Mouse (Mus musculus) heart, adult 8-10 months (tissue): ENCODE data around the gene Oasl1. TPM values are rescaled to one million over a fixed set of nuclear protein-coding genes. Genes with fewer than 3 reads are reported as not detected.
A peak's percentile ranks its signal among the peaks of the same experiment; 100 is the strongest.
"Not testable (repeated sequence)": the region's sequence is repeated elsewhere in the genome, so short reads cannot be mapped to it uniquely, and the experiment has no call there.

Experiments
- DNase-seq: peaks from one replicate; pipeline ENCODE4 v3.0.0; 2022; ENCODE audit warnings: low spot score
- total RNA-seq, 4 experiments: library from RNA; stranded (reverse); gene quantifications; 2 replicates each; pipeline ENCODE4 v1.2.4; 2022

Oasl1 gene
- total RNA-seq, 4 experiments from 2014 or later = 0.44 to 0.72 (median 0.59) TPM

DNA sequence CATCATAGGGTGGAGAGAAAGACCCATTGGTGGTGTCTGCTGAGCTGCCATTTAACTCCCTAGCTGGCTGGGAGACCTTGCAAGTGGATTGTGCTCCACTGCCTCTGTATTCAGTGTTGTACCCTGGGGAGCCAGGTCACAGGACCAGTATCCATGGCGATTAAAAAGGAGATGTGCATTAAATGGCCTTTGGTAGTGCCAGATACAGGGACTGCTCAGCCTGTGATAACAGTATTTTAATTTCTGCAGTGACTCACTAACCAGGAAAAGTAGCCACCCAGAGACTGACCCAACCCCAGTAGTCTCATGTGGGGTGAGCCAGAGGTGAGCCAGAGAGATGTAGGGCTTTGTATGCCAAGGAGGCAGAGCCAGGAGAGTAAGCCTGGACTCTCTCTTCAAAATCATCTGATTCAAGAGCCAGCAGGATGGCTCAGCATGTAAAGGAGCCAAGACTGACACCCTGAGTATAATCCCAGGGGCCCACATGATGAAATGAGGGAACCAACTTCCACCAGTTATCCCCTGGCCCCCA, 3.2 kb downstream of the Oasl1 start:
- DNase-seq = no peak

DNA sequence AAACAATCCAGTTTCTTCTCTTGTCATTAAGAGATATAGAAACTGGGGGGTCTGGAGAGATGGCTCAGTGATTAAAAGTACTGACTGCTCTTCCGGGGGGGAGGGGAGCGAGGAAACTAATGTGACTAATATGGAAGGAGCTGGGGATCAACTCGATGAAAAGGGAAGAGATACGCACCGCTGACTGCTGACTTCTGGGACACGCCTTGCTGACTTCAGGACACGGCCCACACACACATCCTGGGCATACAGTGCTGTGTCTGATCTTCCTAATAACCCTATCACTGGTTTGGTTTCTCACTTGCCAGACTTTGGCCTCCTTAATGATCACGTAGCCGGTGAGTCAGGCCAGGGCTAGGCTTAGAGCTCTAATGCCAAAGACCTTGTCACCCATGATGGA, 3.7 kb downstream of the Oasl1 start:
- DNase-seq = no peak

DNA sequence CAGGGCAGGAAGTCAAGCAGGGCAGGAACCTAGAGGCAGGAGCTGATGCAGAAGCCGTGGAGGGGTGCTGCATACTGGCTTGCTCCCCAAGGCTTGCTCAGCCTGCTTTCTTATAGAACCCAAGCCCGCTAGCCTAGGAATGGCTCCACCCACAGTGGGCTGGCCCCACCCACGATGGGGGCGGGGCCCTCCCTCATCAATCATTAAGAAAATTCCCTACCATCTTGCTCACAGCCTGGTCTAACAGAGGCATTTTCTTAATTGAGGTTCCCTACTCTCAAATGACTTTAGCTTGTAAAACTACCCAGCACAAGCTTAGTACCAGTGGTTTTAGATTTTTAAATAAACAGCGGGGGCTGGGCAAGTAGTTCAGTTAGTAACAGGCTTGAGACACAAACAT, 8.6 kb downstream of the Oasl1 start:
- DNase-seq = no peak

DNA sequence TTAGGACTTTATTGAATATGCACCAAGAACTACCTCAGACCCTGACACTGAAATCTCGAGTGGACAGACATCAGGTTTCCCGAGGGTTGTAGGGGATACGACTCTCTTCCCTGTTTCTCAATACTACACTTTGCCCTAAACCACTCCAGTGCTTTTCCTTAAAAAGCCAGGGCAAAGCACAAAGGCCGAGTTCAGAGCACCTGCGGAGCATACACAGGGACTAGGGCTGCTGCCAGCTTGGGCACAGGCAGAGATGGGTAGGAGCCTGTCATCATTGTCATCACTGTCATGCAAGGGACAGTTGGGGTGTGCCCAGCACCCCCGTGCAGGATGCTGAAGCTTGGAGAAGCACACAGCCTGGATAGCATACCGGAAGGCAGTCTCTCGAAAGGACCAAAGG, 10.2 kb downstream of the Oasl1 start:
- DNase-seq = no peak

DNA sequence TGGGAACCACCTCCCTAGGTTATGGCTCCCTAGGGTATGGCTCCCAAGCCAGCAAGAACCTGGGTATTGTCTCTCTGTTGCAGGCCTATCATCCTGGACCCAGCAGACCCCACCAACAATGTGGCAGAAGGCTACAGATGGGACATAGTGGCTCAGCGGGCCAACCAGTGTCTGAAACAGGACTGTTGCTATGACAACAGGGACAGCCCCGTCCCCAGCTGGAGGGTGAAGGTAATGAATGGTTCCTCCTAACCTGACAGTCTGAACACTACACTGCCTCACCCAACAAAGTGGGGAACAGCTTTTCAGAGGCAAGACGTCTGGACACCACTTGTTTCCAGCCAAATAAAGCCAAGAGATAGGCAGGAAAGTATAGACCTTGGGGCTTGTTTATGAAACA, 12.8 kb downstream of the Oasl1 start:
- DNase-seq = no peak

DNA sequence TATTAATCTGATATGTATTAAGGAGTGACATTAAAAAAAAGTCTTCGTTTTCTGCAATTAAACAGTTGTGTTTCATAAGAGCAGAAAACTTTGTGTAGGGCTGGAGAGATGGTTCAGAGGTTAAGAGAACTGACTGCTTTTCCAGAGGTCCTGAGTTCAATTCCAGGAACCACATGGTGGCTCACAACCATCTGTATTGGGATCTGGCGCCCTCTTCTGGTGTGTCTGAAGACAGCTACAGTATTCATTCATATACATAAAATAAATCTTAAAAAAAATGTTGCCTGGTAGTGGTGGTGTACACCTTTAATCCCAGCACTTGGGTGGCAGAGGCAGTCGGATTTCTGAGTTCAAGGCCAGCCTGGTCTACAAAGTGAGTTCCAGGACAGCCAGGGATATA, 18.1 kb downstream of the Oasl1 start:
- not testable (repeated sequence) for DNase-seq

DNA sequence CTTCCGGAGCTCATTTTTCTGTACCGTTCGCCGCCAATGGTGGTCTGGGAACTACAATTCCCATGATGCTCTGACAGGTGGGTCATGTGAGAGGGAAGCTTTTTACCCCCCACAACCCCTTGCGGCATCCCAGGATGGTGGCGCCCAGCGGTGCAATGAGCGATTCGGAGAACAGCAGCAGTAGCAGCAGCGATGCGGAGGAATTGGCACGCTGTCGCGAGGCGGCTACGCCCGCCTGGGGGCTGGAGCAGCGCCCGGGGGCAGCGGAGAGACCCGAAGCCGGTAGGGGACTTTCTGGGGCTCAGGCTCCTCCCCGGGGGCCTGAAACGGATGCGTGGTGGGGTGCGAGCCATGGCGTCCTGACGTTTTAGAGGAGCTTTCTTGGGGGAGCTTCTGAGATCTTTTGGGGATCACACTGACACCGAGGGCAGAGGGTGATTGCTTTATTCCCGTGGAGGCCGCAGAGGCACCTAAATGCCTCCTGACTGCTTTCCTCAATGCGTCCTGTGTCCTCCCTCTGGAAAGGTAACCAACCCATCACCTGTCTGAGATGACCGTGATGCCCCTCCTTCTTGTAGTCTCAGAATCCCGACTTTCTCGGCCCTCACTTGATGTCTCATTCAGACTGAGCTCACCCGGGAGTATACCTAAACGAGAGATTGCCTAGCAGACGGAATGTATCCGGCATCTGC, 19.2 kb downstream of the Oasl1 start, which contains the start of gene 2210016L21Rik:
TSS of gene 2210016L21Rik (plus strand) at position 85 of the 692 bp plus-strand sequence.
- peak; percentile 85 for DNase-seq

DNA sequence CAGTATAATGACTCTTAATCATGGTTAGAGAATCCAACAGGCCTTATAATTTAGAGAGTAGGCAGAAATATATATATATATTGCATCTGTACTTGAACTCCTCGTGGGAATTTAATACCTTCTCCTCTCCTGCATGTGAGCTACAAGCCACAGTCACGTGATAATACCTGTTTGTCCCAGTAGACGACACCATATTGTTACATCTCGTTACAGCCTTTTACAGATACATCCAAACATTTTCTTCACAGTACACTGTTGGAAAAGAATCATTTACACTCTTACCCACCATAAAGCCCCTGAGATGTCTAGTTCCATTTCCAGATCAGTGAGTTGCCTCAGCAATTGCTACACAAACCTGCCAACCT, 19.7 kb downstream of the Oasl1 start:
- DNase-seq = no peak

DNA sequence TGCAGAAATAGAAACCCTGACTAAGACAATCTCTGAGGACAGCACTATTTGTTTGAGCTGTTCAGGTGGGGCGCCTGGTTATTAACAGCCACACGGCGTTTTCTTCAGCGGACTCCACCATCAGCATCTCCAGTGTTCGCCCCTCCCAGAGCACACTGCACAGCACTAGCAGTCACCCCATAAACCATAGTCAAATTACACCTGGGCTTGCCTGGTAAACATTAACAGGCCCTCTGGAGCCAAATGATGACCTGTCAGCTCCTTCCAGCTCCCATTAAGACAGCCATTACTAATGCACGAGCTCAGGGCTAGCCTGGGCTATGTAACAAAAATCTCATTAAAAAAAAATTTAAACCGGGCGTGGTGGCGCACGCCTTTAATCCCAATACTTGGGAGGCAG, 22.0 kb downstream of the Oasl1 start:
- DNase-seq = no peak

DNA sequence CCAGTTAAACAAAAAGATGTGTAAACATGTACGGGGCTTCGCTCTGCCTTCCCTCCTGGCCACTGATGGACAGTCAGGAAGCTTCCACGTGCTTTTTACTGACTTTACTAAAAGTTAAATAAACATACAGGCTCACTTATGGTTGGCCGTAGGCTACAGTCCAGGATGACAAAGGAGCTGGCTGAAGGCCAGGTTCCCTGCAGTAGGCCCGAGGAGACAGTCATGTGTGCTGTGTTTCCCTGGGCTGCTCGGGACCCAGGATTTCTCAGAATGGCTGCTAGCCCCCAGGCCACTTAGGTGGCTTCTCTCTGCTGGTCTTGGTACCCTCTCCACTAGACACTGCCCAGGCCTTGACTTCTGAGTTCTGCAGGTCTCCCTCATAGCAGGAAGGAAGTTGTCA, 25.9 kb downstream of the Oasl1 start:
- DNase-seq = peak; percentile 36

DNA sequence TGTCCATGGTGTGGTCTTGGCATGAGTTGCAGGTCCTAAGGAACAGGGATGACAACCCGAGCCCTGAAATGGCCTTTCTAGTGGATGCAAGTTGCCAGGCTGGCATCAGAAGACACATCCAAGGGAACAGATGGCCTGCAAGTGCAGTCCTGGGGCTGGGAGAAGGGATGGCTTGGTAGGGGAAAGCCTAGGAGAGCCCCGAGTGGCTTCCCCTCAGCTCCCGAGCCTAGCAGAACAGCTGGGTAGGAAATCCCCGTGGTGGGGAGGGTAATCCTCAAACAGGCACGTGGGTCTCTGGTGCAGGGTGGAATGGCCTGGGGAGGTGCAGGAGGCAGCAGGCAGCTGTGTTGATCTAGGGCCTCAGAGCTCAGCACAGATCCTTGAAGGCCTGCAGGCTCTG, 26.3 kb downstream of the Oasl1 start:
- DNase-seq = no peak

DNA sequence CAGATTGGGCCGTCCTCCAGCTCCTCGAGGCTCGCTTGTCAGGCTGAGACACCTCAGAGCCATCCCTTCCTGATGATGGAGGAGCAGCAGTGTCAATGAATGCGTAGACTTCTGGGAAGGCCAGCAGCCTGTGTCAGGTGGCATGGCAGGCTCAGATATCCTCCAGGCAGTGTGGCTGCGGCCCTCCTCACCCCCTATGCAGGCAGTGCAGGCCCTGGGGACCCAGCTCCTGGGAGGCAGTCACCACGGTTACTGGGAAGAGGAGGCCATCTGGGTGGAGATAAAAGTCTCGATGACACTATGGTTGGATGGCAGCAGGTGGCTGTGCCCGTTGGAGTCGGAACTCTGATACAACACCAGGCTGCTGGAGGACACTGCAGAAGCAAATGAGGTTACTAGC, 26.8 kb downstream of the Oasl1 start:
- no peak for DNase-seq

DNA sequence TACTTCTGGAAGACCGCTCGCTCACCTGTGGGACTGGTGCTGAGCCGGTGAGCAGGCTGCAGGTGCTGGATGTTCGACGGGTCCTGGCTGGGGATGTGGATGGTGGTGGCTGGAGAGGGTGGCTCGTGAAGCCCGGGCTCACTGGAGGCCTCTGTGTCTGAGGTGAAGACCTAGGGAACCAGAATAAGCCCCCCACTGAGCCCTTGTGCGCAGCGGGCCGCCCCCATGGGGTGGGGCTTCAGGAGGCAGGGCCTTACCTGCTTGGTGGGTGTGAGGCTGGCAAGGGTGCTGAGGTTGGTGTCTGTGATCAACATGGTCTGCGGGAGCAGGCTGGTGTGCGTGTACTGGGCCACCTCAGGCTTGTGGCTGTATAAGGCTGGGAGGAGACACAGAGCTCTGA, 27.6 kb downstream of the Oasl1 start:
- no peak for DNase-seq

DNA sequence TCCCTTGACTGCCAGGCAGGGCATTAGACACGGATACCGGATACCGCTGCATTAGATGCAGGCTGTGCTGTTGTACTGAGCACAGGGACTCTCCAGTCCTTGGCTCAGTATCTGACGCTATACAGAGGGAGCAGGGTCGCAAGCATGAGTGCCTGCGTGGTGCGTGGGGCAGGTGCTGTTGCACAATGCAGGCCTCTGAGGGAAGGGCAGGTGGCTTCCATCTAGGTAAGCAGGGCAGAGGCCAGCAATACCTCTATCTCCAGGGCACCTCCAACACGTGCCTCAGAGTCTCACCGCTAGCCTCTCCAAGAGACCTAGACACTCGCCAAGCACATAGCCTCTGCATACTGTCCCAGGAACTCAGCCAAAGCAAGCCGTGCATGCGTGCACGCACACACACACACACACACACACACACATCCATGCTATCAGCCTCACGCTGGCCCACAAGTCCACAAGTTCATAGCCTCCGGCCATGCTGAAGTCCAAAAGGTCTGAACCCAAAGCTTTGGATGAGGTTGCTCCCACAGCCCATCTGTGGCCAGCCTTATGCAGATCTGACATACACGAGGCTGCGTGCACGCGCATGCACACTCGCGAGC, 28.3 kb downstream of the Oasl1 start:
- no peak for DNase-seq

DNA sequence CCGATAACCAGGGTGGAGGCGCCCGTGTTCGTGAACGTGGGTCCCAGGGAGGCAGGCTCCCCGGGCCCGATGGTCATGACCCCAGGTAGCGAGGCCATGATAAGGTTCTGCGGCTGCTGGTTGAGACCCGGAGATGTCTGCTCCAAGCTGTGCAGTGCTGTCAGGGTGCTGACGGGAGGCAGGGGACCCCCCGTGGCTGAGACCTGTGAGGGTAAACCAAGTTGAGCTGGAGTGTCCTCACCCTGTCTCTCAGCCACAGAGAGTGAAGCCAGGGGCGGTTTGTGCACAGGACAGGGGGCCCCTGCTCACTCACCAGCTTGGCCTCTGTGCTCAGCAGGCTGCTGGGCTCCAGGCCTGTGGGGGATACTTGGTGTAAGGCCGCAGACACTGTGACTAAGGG, 30.3 kb downstream of the Oasl1 start:
- no peak for DNase-seq

DNA sequence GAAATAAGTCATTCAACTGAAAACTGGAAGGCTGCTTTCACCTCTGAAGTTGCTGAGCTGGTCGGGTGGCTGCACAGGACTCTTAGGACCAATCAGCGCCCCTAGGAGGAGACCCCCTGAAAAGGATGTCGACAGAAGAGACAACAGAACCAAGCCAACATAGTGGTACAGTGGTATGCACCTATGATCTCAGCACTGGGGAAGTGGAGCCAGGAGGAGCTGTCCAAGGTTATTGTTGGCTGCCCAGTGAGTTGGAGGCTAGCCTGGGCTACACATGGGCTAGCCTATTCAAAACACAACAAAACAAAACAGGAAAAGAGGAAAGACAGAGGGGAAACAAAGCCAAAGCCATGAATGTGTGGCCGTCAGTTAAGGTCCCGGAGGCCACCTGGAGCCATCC, 35.0 kb downstream of the Oasl1 start:
- DNase-seq = no peak

DNA sequence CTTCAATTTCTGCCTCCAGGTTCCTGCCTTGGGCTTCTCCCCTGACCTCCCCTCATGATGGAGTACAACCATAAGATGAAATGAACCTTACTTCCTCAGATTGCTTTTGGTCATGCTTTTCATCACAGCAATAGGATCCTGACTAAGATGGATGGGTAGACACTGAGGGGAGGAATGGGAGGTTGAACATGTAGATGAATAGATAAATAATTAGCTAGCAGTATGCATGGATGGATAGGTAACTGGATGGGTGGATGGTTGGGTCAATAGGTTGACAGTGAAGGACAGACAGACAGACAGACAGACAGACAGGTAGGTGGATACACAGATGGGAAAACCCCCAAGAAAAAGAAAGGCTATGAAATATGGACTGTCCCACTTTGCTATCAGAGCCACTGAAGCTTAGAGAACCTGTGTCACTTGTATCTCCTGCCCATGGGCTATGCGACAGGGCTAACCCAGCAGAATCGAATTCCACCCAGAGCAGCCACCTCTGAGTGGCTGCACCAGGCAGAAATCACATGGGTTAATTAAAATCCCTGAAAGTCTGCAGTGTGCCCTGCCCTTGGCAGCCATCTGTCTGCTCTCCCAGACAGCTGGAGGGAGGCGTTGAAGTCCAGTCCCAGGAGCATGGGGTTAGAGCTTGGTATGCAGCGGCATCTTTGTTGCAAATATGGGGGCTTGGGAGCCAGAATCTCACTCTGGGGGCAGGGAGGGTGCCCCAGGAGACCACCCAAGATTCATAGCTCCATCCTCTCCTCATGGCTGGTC, 38.7 kb downstream of the Oasl1 start:
- no peak for DNase-seq

DNA sequence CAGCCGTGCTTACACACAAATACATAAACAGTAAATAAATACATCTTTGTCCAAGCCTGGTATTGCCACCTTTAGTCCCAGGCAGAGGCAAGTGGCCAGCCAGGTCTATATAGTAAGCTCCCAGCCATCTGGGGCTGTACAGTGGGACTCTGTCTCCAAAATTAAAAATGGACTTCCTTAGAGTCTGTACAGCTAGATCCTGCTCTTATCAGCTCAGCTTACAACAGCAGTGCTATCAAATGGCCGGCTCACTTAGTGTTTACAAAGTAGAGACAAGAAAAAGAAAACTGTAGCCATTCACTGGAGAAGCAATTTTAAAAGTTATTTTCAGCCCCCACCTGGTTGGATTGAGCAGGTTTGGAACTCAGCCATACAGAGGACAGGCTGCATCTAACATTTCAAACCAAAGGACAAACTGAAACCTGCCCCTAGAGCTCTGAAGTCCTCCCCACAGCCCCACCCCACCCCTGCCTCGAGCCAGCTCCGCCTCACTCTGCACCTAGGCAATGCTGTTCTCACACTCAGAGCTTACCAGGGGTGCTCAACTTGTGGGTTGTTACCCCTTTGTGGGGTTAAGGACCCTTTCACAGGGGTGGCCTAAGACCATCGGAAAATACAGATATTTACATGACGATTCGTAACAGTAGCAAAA, 41.4 kb downstream of the Oasl1 start:
- DNase-seq = no peak

DNA sequence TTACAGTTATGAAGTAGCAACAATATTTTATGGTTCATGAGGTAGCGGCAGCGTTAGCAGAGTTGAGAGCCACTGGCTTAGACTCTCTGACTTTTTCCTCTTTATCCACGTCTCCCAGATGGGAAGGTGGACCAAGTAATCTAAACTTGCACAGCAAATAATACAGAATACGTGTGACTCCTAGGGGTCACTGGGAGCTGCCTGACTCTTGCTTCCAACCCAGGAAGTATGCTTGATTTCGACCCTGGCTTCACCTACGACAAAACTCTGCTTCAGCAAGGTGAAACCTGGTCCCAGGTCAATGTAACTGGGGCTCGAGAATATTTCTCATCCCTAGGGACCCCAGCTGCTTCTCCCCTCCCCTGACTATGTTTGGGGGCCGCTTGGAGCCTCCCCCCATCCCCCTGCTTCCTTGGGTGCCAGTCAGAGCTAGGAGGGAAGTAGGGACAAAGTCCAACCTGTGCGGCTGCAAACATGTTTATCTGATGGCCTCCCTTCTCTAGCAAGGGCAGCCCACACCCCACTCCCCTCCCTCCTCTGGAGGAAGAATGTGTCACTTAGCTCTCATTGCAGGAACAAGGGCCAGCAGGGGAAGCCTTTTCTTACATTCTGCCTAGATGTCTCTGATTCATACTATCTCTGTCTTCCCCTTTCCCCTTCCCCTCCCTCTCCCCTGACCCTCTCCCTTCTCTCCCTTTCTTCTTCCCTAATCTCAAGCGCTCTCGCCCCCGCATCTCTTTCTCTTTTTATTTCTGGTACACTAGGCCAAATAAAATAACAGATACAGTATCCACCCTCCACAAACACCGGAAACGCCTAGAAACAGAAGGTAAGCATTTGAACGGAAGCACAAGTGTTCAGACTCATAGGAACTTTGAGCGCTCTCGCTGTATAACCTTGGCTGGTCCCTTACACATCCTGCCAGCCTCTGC, 42.2 kb downstream of the Oasl1 start:
- DNase-seq = no peak

DNA sequence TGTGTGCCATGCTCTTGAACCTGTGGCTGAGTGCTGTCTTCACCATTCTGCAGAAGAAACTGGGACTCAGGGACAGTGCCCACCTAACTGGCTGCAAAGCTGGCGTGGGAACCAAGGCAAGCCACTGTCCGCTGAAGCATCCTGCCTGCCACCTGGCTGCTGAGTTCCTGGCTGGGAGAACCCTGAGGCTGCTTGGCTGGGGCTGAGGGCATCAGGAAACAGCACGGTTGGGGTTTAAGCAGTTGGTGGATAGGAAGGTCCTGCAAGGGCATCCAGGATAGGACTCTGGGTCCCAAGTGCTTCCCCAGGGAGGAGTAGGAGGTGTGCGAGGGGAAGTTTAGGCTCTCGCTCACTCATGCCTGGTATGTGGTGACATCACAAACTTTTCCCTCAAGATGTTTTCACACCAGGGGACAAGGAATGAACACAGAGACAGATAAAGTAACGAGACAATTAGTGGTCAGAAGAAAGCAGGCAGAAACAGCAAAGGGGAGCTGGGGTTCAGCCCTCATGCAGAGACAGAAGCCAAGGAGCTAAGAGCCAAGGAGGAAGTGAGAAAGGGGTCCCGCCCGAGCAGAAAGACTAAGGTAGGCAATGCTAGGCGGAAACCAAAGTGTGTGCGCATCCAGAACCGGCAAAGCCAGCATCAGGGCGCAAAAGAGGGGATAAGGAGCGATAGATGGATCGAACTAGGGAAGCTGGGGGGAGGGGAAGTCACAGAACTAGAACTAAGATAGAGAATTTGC, 44.7 kb downstream of the Oasl1 start:
- DNase-seq = no peak
